Mouse (Mus musculus) retina, embryonic 14.5 days (tissue): Measurements from ENCODE around the gene Gstm7.

Experiments used
- DNase-seq: peaks from one replicate; pipeline ENCODE4 v3.0.0-alpha.2; 2015; ENCODE audit warnings: low spot score

Gene Gstm7

GRCm38 (mm10) chr3:107877005-107877404 is 54.6 kb downstream of the Gstm7 start, which contains the start of gene Eps8l3:
Gene Eps8l3 (plus strand): TSS chr3:107877229.
- DNase-seq = no peak
